Mouse (Mus musculus): ENCODE measurements around the gene Npdc1.

GRCm38 (mm10) chr2:25421896-25422295 lies 22.7 kb downstream of the Npdc1 start:
- TF ChIP-seq CTCF (IDR thresholded peaks at IDR 0.05; ENCODE audit: low read depth, low read length) (peak; percentile 52), EP300 (IDR thresholded peaks at IDR 0.05; ENCODE audit: insufficient read depth, low read depth, low read length) (no peak), POLR2A (IDR thresholded peaks at IDR 0.05; ENCODE audit: insufficient read depth, low read length) (no peak)
